Mouse (Mus musculus): ENCODE data around the gene Neurl1b. TPM values are rescaled to one million over a fixed set of nuclear protein-coding genes. Genes with fewer than 3 reads are reported as not detected.

Neurl1b gene
- total and polyA plus RNA-seq, 3 experiments: 0.12 to 0.28 TPM; not detected in 1

GRCm38 (mm10) chr17:26464972-26465371 is 50.3 kb downstream of the Neurl1b start:
- Histone ChIP-seq H3K27ac (ENCODE audit: control insufficient read depth, low read depth, low read length) (no peak overlapping the region), H3K79me2 (ENCODE audit: control insufficient read depth, insufficient read depth, low read length, poor library complexity) (no peaks in the 10 kb centered on the region), H3K36me3 (ENCODE audit: control insufficient read depth in 1 of 2, insufficient read depth in 2 of 2, low read length in 2 of 2) (no peaks in the 10 kb centered on the region), H3K27me3 (ENCODE audit: control insufficient read depth in 1 of 2, insufficient read depth in 2 of 2, low read length in 2 of 2) (no peaks in the 10 kb centered on the region), H3K9me3 (replicated peaks; ENCODE audit: insufficient read depth, low read length) (no peaks in the 10 kb centered on the region), H3K4me1 (ENCODE audit: control insufficient read depth in 1 of 2, insufficient read depth in 2 of 2, low read length in 2 of 2) (no peaks in the 10 kb centered on the region), H3K9ac (ENCODE audit: control insufficient read depth, low read depth, low read length, poor library complexity, severe bottlenecking) (no peak overlapping the region), H3K4me3 (ENCODE audit: control insufficient read depth in 1 of 2, insufficient read depth in 1 of 2, low read depth in 2 of 2, low read length in 2 of 2) (no peak overlapping the region)
- no peak for DNase-seq (ENCODE audit: low read depth, low spot score)
- TF ChIP-seq ZMIZ1 (IDR thresholded peaks at IDR 0.05; ENCODE audit: low read depth, low read length): no peak

- peak; percentile 69 for DNase-seq (ENCODE audit: low read depth, low spot score)
- TF ChIP-seq ZMIZ1 (IDR thresholded peaks at IDR 0.05; ENCODE audit: low read depth, low read length) (no peak), SMC3 (IDR thresholded peaks at IDR 0.05; ENCODE audit: low read depth, low read length) (peak; percentile 87), CHD2 (IDR thresholded peaks at IDR 0.05; ENCODE audit: low read length) (no peak), RAD21 (IDR thresholded peaks at IDR 0.05; ENCODE audit: low read depth, low read length) (peak; percentile 80), HCFC1 (IDR thresholded peaks at IDR 0.05; ENCODE audit: low read depth, low read length) (no peak), CTCF (IDR thresholded peaks at IDR 0.05 in 2 of 3, conservative IDR thresholded peaks at IDR 0.05 in 1 of 3; ENCODE audit: control insufficient read depth in 1 of 3, insufficient read depth in 1 of 3, low read depth in 2 of 3, low read length in 3 of 3, poor library complexity in 1 of 3, severe bottlenecking in 1 of 3) (peak; percentile 62 to 89 (median 74)), MXI1 (IDR thresholded peaks at IDR 0.05; ENCODE audit: low read depth, low read length) (no peak), ZC3H11A (IDR thresholded peaks at IDR 0.05; ENCODE audit: low read depth, low read length) (peak; percentile 92), MAZ (IDR thresholded peaks at IDR 0.05; ENCODE audit: low read depth, low read length) (peak; percentile 36; the same call in 1 of the 2 replicates)
Measured at GRCm38 (mm10) chr17:26466741-26467150, 52.1 kb downstream of the Neurl1b start.

GRCm38 (mm10) chr17:26467619-26468018 is 53.0 kb downstream of the Neurl1b start:
- no peak for TF ChIP-seq BHLHE40 (IDR thresholded peaks at IDR 0.05; ENCODE audit: borderline replicate concordance, low read depth, low read length)
- no peak for TF ChIP-seq EP300 (IDR thresholded peaks at IDR 0.05; ENCODE audit: low read depth in 1 of 2, low read length in 2 of 2)
- no peak for TF ChIP-seq POLR2AphosphoS5 (IDR thresholded peaks at IDR 0.05; ENCODE audit: borderline replicate concordance, low read depth, low read length)
- TF ChIP-seq MAX (IDR thresholded peaks at IDR 0.05; ENCODE audit: low read length): no peak
- no peak overlapping the region for H3K4me3 ChIP-seq (ENCODE audit: control insufficient read depth in 1 of 2, insufficient read depth in 1 of 2, low read depth in 2 of 2, low read length in 2 of 2)
- no peaks in the 10 kb centered on the region for H3K79me2 ChIP-seq (ENCODE audit: control insufficient read depth, insufficient read depth, low read length, poor library complexity)
- H3K27me3 ChIP-seq (ENCODE audit: control insufficient read depth in 1 of 2, insufficient read depth in 2 of 2, low read length in 2 of 2): no peaks in the 10 kb centered on the region
- no peaks in the 10 kb centered on the region for H3K9me3 ChIP-seq (replicated peaks; ENCODE audit: insufficient read depth, low read length)
- DNase-seq (ENCODE audit: low read depth, low spot score): no peak
- H3K4me1 ChIP-seq (ENCODE audit: control insufficient read depth in 1 of 2, insufficient read depth in 2 of 2, low read length in 2 of 2): no peaks in the 10 kb centered on the region
- no peak overlapping the region for H3K9ac ChIP-seq (ENCODE audit: control insufficient read depth, low read depth, low read length, poor library complexity, severe bottlenecking)
- no peaks in the 10 kb centered on the region for H3K36me3 ChIP-seq (ENCODE audit: control insufficient read depth in 1 of 2, insufficient read depth in 2 of 2, low read length in 2 of 2)
- no peak overlapping the region for H3K27ac ChIP-seq (ENCODE audit: control insufficient read depth, low read depth, low read length)

More at GRCm38 (mm10) chr17:26466741-26467150, 52.1 kb downstream of the Neurl1b start:
- Histone ChIP-seq H3K36me3 (ENCODE audit: control insufficient read depth in 1 of 2, insufficient read depth in 2 of 2, low read length in 2 of 2) (no peaks in the 10 kb centered on the region), H3K4me3 (ENCODE audit: control insufficient read depth in 1 of 2, insufficient read depth in 1 of 2, low read depth in 2 of 2, low read length in 2 of 2) (no peak overlapping the region), H3K9me3 (replicated peaks; ENCODE audit: insufficient read depth, low read length) (no peaks in the 10 kb centered on the region), H3K4me1 (ENCODE audit: control insufficient read depth in 1 of 2, insufficient read depth in 2 of 2, low read length in 2 of 2) (no peaks in the 10 kb centered on the region), H3K27me3 (ENCODE audit: control insufficient read depth in 1 of 2, insufficient read depth in 2 of 2, low read length in 2 of 2) (no peaks in the 10 kb centered on the region), H3K27ac (ENCODE audit: control insufficient read depth, low read depth, low read length) (no peak overlapping the region), H3K9ac (ENCODE audit: control insufficient read depth, low read depth, low read length, poor library complexity, severe bottlenecking) (no peak overlapping the region), H3K79me2 (ENCODE audit: control insufficient read depth, insufficient read depth, low read length, poor library complexity) (no peaks in the 10 kb centered on the region)
